Mouse (Mus musculus) lung, postnatal 0 days (tissue): ENCODE results near the gene Slc25a5. TPM values are rescaled to one million over a fixed set of nuclear protein-coding genes. Genes with fewer than 3 reads are reported as not detected.

Source experiments
- ATAC-seq: fragments of 200-750 bp; cut with Nextera tagmentation; 2 replicates; pipeline ENCODE4 v1.8.0; 2017; ENCODE audit warnings: moderate library complexity
- DNase-seq: peaks from one replicate; pipeline ENCODE4 v3.0.0-alpha.2; 2016; ENCODE audit warnings: low spot score
- H3K27ac ChIP-seq: fragments of 300-500 bp; sonication (generic); 2 replicates; pipeline ENCODE4 v1.5.1; 2014; ENCODE audit warnings: antibody characterized with exemption, mild to moderate bottlenecking, low read length, mixed read lengths
- H3K27me3 ChIP-seq: fragments of 300-500 bp; sonication (generic); replicated peaks from 2 replicates; pipeline ENCODE4 v1.6.1; 2014; ENCODE audit warnings: low read length, mixed read lengths; ENCODE audit not compliant: insufficient read depth
- H3K36me3 ChIP-seq: fragments of 300-500 bp; sonication (generic); 2 replicates; pipeline ENCODE4 v1.6.1; 2014; ENCODE audit warnings: low read length, mixed read lengths; ENCODE audit not compliant: insufficient read depth
- H3K4me1 ChIP-seq: fragments of 300-500 bp; sonication (generic); 2 replicates; pipeline ENCODE4 v1.6.1; 2014; ENCODE audit warnings: antibody characterized with exemption, low read depth, low read length, mixed read lengths; ENCODE audit not compliant: insufficient read depth
- H3K4me2 ChIP-seq: fragments of 300-500 bp; sonication (generic); replicated peaks from 2 replicates; pipeline ENCODE4 v1.6.1; 2014; ENCODE audit warnings: low read depth, mild to moderate bottlenecking, low read length, moderate library complexity, mixed read lengths
- H3K4me3 ChIP-seq: fragments of 300-500 bp; sonication (generic); 2 replicates; pipeline ENCODE4 v1.5.1; 2014; ENCODE audit warnings: low read depth, low read length
- H3K9ac ChIP-seq: fragments of 300-500 bp; sonication (generic); replicated peaks from 2 replicates; pipeline ENCODE4 v1.6.1; 2014; ENCODE audit warnings: low read depth, mild to moderate bottlenecking
- H3K9me3 ChIP-seq: fragments of 300-500 bp; sonication (generic); 2 replicates; pipeline ENCODE4 v1.6.1; 2016; ENCODE audit warnings: low read length, mixed read lengths
- CTCF ChIP-seq: IDR thresholded peaks from 2 replicates; pipeline ENCODE4 v1.5.1; 2016; ENCODE audit warnings: antibody characterized with exemption, mild to moderate bottlenecking
- EP300 ChIP-seq: IDR thresholded peaks from 2 replicates; pipeline ENCODE4 v1.6.1; 2016; ENCODE audit warnings: antibody characterized with exemption, mild to moderate bottlenecking, control low read depth
- WGBS: fragments of 180-500 bp; shearing (Covaris S2); extraction: QIAGEN DNeasy Blood & Tissue Kit; methylation state at CpG from one replicate; pipeline ENCODE4 v1.1.7; 2014; 5-methylcytosine and 5-hydroxymethylcytosine counted together
- polyA plus RNA-seq: library from polyadenylated mRNA; unstranded; fragments of >200 nt; fragmentation: Nextera tagmentation; extraction: Ambion mirVana; gene quantifications from 2 replicates; pipeline ENCODE4 v1.2.1, GENCODE M21; 2015

Slc25a5 gene
- polyA plus RNA-seq, 1 experiment from 2014 or later, result 678 TPM

GRCm38 (mm10) chrX:36841698-36842097, 46.2 kb downstream of the Slc25a5 start:
- Histone ChIP-seq H3K9me3 (no peaks in the 10 kb centered on the region), H3K4me2 (no peak overlapping the region), H3K9ac (no peak overlapping the region), H3K27ac (no peak overlapping the region), H3K4me1 (no peaks in the 10 kb centered on the region), H3K36me3 (no peaks in the 10 kb centered on the region), H3K4me3 (no peak overlapping the region), H3K27me3 (no peaks in the 10 kb centered on the region)
- ATAC-seq (no peak), DNase-seq (no peak)
- WGBS, result 77% methylated on average over 6 of the region's 6 CpGs
- TF ChIP-seq CTCF (no peak), EP300 (no peak)

- H3K9me3 ChIP-seq, result no peaks in the 10 kb centered on the region
- no peak overlapping the region for H3K9ac ChIP-seq
- H3K4me1 ChIP-seq, result no peaks in the 10 kb centered on the region
- WGBS, result 55% methylated on average over 4 of the region's 4 CpGs
- ATAC-seq, result no peak
- no peaks in the 10 kb centered on the region for H3K36me3 ChIP-seq
- no peak overlapping the region for H3K4me3 ChIP-seq
- H3K27me3 ChIP-seq, result no peaks in the 10 kb centered on the region
- H3K27ac ChIP-seq, result no peak overlapping the region
- DNase-seq, result no peak
- TF ChIP-seq CTCF (no peak), EP300 (no peak)
- H3K4me2 ChIP-seq, result no peak overlapping the region
Observed at GRCm38 (mm10) chrX:36843346-36843990, 48.0 kb downstream of the Slc25a5 start.

DNA sequence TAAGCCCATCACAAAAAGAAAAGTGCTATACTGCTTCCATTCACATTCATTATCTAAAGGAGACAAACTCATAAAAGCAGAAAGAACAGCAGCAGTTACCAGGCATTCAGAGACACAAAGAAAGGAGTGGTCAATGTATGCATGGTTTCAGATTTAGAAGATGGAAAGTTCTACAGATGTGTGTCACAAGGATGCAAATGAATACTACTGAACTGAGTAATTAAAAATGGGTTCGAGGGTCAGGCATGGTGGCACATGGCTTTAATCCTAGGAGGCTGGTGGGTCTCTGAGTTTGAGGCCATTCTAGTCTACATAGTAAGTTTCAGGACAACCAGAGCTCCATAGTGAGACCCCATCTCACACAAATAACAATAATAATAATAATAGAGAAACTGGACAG, 51.7 kb downstream of the Slc25a5 start:
- no peak overlapping the region for H3K4me2 ChIP-seq
- no peaks in the 10 kb centered on the region for H3K27me3 ChIP-seq
- 78% methylated on average over 1 of the region's 1 CpGs for WGBS
- H3K9me3 ChIP-seq, result no peaks in the 10 kb centered on the region
- ATAC-seq, result no peak
- no peak for DNase-seq
- no peak overlapping the region for H3K4me3 ChIP-seq
- no peak overlapping the region for H3K27ac ChIP-seq
- no peak overlapping the region for H3K9ac ChIP-seq
- H3K36me3 ChIP-seq, result no peaks in the 10 kb centered on the region
- TF ChIP-seq CTCF, result no peak
- no peak for TF ChIP-seq EP300
- no peaks in the 10 kb centered on the region for H3K4me1 ChIP-seq

Other genes starting within 250 kb of the Slc25a5 start
- gene Pgrmc1, start 197.4 kb upstream of the Slc25a5 start, polyA plus RNA-seq, result 284 and 285 TPM in 2 replicates
- gene Akap17b, start 150.3 kb upstream of the Slc25a5 start, polyA plus RNA-seq, result 1.6 and 1.7 TPM in 2 replicates
- 2.1 and 2.6 TPM in 2 replicates for gene Slc25a43, start 52.0 kb upstream of the Slc25a5 start, polyA plus RNA-seq
- 176 and 189 TPM in 2 replicates for gene Ube2a, start 78.2 kb downstream of the Slc25a5 start, polyA plus RNA-seq
- gene C330007P06Rik, start 78.5 kb downstream of the Slc25a5 start, polyA plus RNA-seq, result 21.2 and 23.9 TPM in 2 replicates
- gene Nkrf, start 107.2 kb downstream of the Slc25a5 start, polyA plus RNA-seq, result 0.97 and 1.0 TPM in 2 replicates
- gene Sept6, start 196.1 kb downstream of the Slc25a5 start, polyA plus RNA-seq, result 4.8 and 6.4 TPM in 2 replicates